Mouse (Mus musculus) midbrain, embryonic 13.5 days (tissue): ENCODE measurements around the gene Hoxc11. TPM values are rescaled to one million over a fixed set of nuclear protein-coding genes. Genes with fewer than 3 reads are reported as not detected.

ENCODE experiments used
- ATAC-seq: fragments of 200-750 bp; cut with Nextera tagmentation; 2 replicates; pipeline ENCODE4 v1.8.0; 2017; ENCODE audit warnings: mild to moderate bottlenecking, moderate TSS enrichment, moderate library complexity
- H3K27ac ChIP-seq: fragments of 300-500 bp; sonication (generic); 2 replicates; pipeline ENCODE4 v1.5.1; 2015; ENCODE audit warnings: inconsistent platforms, mild to moderate bottlenecking, moderate library complexity
- H3K27me3 ChIP-seq: fragments of 300-500 bp; sonication (generic); 2 replicates; pipeline ENCODE4 v1.6.1; 2015; ENCODE audit warnings: mild to moderate bottlenecking, inconsistent platforms
- H3K36me3 ChIP-seq: fragments of 300-500 bp; sonication (generic); 2 replicates; pipeline ENCODE4 v1.6.1; 2015; ENCODE audit warnings: mild to moderate bottlenecking, inconsistent platforms
- H3K4me1 ChIP-seq: fragments of 300-500 bp; sonication (generic); replicated peaks from 2 replicates; pipeline ENCODE4 v1.6.1; 2015; ENCODE audit warnings: inconsistent platforms
- H3K4me2 ChIP-seq: fragments of 300-500 bp; sonication (generic); replicated peaks from 2 replicates; pipeline ENCODE4 v1.6.1; 2015; ENCODE audit warnings: moderate library complexity, mild to moderate bottlenecking, inconsistent platforms
- H3K4me3 ChIP-seq: fragments of 300-500 bp; sonication (generic); replicated peaks from 2 replicates; pipeline ENCODE4 v1.5.1; 2015; ENCODE audit warnings: mild to moderate bottlenecking, inconsistent platforms
- H3K9ac ChIP-seq: fragments of 300-500 bp; sonication (generic); replicated peaks from 2 replicates; pipeline ENCODE4 v1.6.1; 2015; ENCODE audit warnings: mild to moderate bottlenecking, inconsistent platforms
- H3K9me3 ChIP-seq: fragments of 300-500 bp; sonication (generic); 2 replicates; pipeline ENCODE4 v1.6.1; 2016; ENCODE audit warnings: mild to moderate bottlenecking, inconsistent platforms
- WGBS: fragments of 180-500 bp; shearing (Covaris S2); methylation state at CpG from one replicate; pipeline ENCODE4 v1.1.7; 2015; 5-methylcytosine and 5-hydroxymethylcytosine counted together
- polyA plus RNA-seq: library from polyadenylated mRNA; unstranded; fragments of >200 nt; fragmentation: Nextera tagmentation; extraction: Ambion mirVana; gene quantifications from 2 replicates; pipeline ENCODE4 v1.2.1, GENCODE M21; 2015

Hoxc11 gene
- polyA plus RNA-seq: not detected in 2 replicates

- WGBS: under 1% methylated on average over 56 of the region's 57 CpGs
- Histone ChIP-seq H3K27ac (no peak within 1 kb of the TSS), H3K4me3 (no peak within 1 kb of the TSS), H3K9ac (no peak within 1 kb of the TSS), H3K4me1 (no peaks in the 10 kb centered on the region), H3K27me3 (peaks cover 99% of the 10 kb centered on the region), H3K9me3 (no peaks in the 10 kb centered on the region), H3K4me2 (no peak within 1 kb of the TSS), H3K36me3 (no peaks in the 10 kb centered on the region)
- no peak for ATAC-seq
These were observed at the start of gene Hoxc11 for GRCm38 (mm10) chr15:102954192-102955006. Gene Hoxc11, plus strand, starts transcription at chr15:102954427.

GRCm38 (mm10) chr15:102904946-102905345 is 49.3 kb upstream of the Hoxc11 start:
- no peak for ATAC-seq
- Histone ChIP-seq H3K9ac (no peak overlapping the region), H3K4me3 (no peak overlapping the region), H3K27ac (no peak overlapping the region), H3K27me3 (peaks cover 87% of the 10 kb centered on the region), H3K4me2 (no peak overlapping the region), H3K9me3 (no peaks in the 10 kb centered on the region), H3K4me1 (no peaks in the 10 kb centered on the region), H3K36me3 (no peaks in the 10 kb centered on the region)
- WGBS: 65% methylated on average over 1 of the region's 1 CpGs

- H3K9ac ChIP-seq: no peak overlapping the region
- no peaks in the 10 kb centered on the region for H3K36me3 ChIP-seq
- peaks cover 96% of the 10 kb centered on the region for H3K27me3 ChIP-seq
- H3K9me3 ChIP-seq: no peaks in the 10 kb centered on the region
- WGBS: 2% methylated on average over 4 of the region's 4 CpGs
- no peak overlapping the region for H3K27ac ChIP-seq
- no peak for ATAC-seq
- no peak overlapping the region for H3K4me2 ChIP-seq
- H3K4me3 ChIP-seq: no peak overlapping the region
- H3K4me1 ChIP-seq: no peaks in the 10 kb centered on the region
These were observed 44.7 kb upstream of the Hoxc11 start for GRCm38 (mm10) chr15:102909536-102909935.

GRCm38 (mm10) chr15:102910038-102910437 is 44.2 kb upstream of the Hoxc11 start:
- H3K4me1 ChIP-seq: no peaks in the 10 kb centered on the region
- no peaks in the 10 kb centered on the region for H3K9me3 ChIP-seq
- H3K4me2 ChIP-seq: no peak overlapping the region
- peaks cover 96% of the 10 kb centered on the region for H3K27me3 ChIP-seq
- ATAC-seq: no peak
- no peak overlapping the region for H3K27ac ChIP-seq
- H3K9ac ChIP-seq: no peak overlapping the region
- under 1% methylated on average over 18 of the region's 18 CpGs for WGBS
- no peak overlapping the region for H3K4me3 ChIP-seq
- H3K36me3 ChIP-seq: no peaks in the 10 kb centered on the region

DNA sequence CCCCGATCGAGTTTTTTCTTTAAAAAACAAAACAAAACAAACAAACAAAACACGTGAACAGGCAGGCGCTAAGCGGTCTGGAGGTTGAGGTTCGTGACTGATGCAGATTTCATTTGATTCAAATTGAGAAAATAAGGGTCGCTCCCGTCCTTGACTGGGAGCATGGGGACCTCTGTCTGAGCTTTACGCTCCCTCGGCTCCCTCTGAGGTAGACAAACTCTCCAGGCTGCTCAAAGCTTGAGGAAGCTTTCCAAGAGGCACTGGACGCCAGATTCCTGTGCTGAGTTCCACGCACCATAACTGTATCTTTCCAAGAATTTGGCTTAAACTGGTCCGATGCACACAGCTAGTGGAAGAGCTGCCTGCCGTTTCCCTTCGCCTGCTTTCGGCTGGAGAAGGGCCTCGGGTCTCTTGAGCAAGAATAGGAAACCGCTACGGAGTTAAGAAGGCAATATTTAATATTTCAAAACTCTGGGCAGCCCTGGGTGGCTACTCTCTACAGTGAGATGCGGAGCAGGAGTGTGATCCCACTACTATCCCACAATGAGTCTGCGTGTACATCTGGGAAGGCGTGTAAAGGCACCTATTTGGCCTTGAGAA is 43.6 kb upstream of the Hoxc11 start:
- no peaks in the 10 kb centered on the region for H3K4me1 ChIP-seq
- no peak overlapping the region for H3K9ac ChIP-seq
- WGBS: under 1% methylated on average over 22 of the region's 22 CpGs
- H3K36me3 ChIP-seq: no peaks in the 10 kb centered on the region
- no peak overlapping the region for H3K4me3 ChIP-seq
- peaks cover 95% of the 10 kb centered on the region for H3K27me3 ChIP-seq
- no peak overlapping the region for H3K27ac ChIP-seq
- H3K4me2 ChIP-seq: no peak overlapping the region
- no peak for ATAC-seq
- H3K9me3 ChIP-seq: no peaks in the 10 kb centered on the region

DNA sequence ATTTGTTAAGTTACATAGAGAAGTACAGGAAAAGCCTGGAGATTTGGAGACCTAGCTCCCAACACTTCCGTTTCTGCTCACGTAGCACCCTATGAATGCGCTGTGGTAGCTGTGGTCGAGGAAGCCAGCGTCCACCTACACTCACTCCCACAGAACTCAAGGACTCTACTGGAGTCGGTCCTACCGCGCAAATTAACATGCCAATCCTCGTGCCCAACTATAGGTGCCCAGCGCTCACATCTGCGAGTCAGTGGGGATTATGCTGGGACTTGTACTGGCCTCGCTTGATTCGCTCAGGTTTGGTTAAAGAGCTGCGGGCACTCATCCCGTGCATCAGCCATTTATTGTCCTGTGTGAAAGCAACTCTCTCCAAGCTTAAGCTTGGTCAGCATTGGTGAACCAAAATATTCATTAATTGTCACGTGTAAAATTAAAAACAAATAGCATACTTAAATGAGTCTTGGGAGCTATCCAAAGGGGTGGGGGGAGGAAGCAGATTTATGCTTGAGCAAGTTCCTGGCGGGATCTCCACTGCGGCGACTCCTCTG is 41.1 kb upstream of the Hoxc11 start:
- no peak overlapping the region for H3K9ac ChIP-seq
- ATAC-seq: no peak
- H3K27ac ChIP-seq: no peak overlapping the region
- no peaks in the 10 kb centered on the region for H3K36me3 ChIP-seq
- no peaks in the 10 kb centered on the region for H3K4me1 ChIP-seq
- H3K4me2 ChIP-seq: no peak overlapping the region
- no peak overlapping the region for H3K4me3 ChIP-seq
- under 1% methylated on average over 19 of the region's 19 CpGs for whole genome bisulfite sequencing
- H3K9me3 ChIP-seq: no peaks in the 10 kb centered on the region
- H3K27me3 ChIP-seq: peaks cover 95% of the 10 kb centered on the region

GRCm38 (mm10) chr15:102917972-102918572 is 36.2 kb upstream of the Hoxc11 start:
- Histone ChIP-seq H3K9me3 (no peaks in the 10 kb centered on the region), H3K4me3 (no peak overlapping the region), H3K27ac (no peak overlapping the region), H3K4me2 (no peak overlapping the region), H3K4me1 (peaks cover 9% of the 10 kb centered on the region), H3K27me3 (peaks cover 97% of the 10 kb centered on the region), H3K36me3 (no peaks in the 10 kb centered on the region), H3K9ac (no peak overlapping the region)
- WGBS: 1% methylated on average over 20 of the region's 20 CpGs
- no peak for ATAC-seq

DNA sequence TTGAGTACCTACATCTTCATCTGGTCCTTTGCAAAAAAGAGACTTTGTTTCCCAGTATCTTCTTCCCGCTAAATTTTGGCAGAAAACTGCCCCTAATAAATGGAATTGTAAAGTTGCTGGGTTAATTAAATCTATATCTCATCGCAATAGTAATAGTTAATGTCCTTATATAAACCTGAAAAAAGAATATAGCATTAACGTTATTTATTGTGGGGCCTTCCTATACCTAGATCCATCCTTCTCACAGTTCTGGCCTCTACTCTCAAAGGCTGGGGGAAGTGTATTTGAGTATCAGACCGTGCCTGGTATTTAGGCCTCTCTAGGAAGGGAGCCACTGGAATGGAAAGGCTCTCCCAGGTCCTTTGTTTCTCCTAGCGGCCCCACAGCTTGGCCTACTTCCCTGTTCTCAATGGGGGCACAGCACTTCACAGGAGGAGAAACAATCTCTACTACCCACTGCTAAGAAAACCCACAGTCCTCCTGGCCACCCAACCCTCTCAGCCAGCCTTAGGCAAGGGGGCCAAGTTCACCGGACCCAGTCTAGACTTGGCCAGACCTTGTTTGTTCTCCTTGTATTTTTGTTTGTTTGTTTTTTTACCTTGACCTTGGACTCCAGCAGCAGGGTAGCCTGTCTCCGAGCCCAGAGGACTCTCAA is 35.5 kb upstream of the Hoxc11 start:
- H3K9me3 ChIP-seq: no peaks in the 10 kb centered on the region
- H3K27ac ChIP-seq: no peak overlapping the region
- H3K27me3 ChIP-seq: peaks cover 97% of the 10 kb centered on the region
- H3K4me2 ChIP-seq: no peak overlapping the region
- no peak for ATAC-seq
- no peaks in the 10 kb centered on the region for H3K36me3 ChIP-seq
- H3K9ac ChIP-seq: no peak overlapping the region
- WGBS: 1% methylated on average over 7 of the region's 7 CpGs
- H3K4me1 ChIP-seq: peaks cover 9% of the 10 kb centered on the region
- H3K4me3 ChIP-seq: no peak overlapping the region

DNA sequence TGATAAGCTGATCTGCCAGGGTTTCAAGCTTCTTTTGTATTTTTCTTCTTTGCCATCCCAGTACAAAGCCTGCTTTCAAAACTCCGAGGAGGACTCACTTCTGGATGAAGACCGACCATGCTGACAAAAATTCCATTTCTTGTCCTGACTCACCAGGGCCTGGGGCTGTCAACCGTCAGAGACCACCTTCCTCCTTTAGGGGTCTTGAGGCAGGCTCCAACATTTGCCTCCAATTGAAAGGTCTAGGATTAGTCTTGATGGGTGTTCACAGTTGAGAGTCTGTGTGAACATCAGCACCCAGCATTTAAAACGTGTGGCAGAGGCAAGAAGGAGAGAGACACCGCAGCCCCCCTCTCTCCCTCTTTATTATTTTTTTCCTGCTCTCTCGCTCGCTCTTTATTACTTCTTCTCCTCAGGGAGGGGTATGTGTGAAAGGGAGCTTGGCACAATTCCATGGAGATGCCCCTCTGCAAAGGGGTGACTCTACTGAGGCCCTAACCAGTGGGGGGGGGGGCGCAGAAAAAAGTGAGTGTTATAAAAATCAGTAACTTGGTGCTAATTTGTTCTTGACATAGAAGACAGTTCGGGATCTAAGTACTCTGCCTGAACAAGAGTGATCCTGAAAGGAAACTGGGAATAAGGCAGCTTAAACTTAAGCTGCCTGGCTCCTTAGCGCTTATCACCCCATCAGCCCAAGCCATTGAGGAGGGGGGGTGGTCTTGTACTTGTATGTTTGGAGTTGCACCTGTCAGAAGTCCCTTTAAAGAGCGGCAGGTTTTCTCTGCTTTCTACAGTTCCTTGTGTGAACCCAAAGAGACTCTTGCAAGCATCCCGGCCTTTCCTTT is 34.7 kb upstream of the Hoxc11 start:
- no peak for ATAC-seq
- Histone ChIP-seq H3K4me3 (no peak overlapping the region), H3K4me2 (peak overlapping the region; percentile 43; the same call in 1 of the 2 replicates), H3K9ac (no peak overlapping the region), H3K4me1 (peaks cover 9% of the 10 kb centered on the region), H3K36me3 (no peaks in the 10 kb centered on the region), H3K27me3 (peaks cover 99% of the 10 kb centered on the region), H3K27ac (no peak overlapping the region), H3K9me3 (no peaks in the 10 kb centered on the region)
- 2% methylated on average over 12 of the region's 12 CpGs for WGBS

DNA sequence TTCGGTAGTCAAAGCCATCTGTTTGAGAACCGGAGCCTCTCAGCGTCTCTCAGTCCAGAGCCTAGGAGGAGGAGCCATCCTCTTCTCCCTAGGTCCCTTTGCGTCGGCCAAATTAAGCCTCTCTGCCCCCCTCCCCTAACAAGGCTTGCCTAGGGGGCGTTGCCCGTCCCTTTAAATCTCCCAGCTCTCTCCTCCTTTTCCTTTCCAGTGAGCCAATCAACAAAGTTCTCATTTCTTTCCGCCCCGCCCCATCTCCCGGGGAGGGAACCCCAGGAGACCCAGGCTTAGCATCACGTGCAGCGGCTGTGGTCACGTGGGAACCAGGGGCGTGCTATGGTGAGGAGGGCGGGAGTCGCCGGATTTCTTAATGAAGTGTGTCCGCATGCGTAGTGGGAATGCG is 33.6 kb upstream of the Hoxc11 start:
- peak overlapping the region; percentile 14 for H3K4me3 ChIP-seq
- peak; percentile 85; the same call in 1 of the 2 replicates for ATAC-seq
- WGBS: under 1% methylated on average over 20 of the region's 20 CpGs

More for the DNA sequence above, 33.6 kb upstream of the Hoxc11 start:
- Histone ChIP-seq H3K36me3 (no peaks in the 10 kb centered on the region), H3K4me1 (peaks cover 9% of the 10 kb centered on the region), H3K9ac (no peak overlapping the region), H3K9me3 (no peaks in the 10 kb centered on the region), H3K27me3 (peaks cover 99% of the 10 kb centered on the region), H3K4me2 (peak overlapping the region; percentile 43), H3K27ac (no peak overlapping the region)
